Mouse (Mus musculus) stomach, postnatal 0 days (tissue): Measurements from ENCODE around the gene Fam180a.

Experiments used
- CTCF ChIP-seq: IDR thresholded peaks from 2 replicates; pipeline ENCODE4 v1.5.1; 2016; ENCODE audit warnings: antibody characterized with exemption, low read depth, mild to moderate bottlenecking, moderate library complexity
- EP300 ChIP-seq: optimal IDR thresholded peaks from 2 replicates; pipeline ENCODE3; 2016; ENCODE audit warnings: antibody characterized with exemption

GRCm38 (mm10) chr6:35349784-35350183 lies 23.8 kb upstream of the Fam180a start:
- TF ChIP-seq CTCF (no peak), EP300 (no peak)
